Comparison of ENCODE assay signal across 9 mouse cellular contexts in genomic region chr15:67364099-67364756, GRCm38 (mm10).
A peak's percentile ranks its signal among the peaks of the same experiment; 100 is the strongest.
DNase-seq lines count a peak whose midpoint lies in the region; ATAC-seq and TF ChIP-seq lines count a peak whose summit lies in the region.
"Had no signal": no experiment of that assay in that cellular context is flagged by ENCODE, and none has a peak within 500 bp of the region (broad histone marks: within the 10 kb centered on the region; RNA-seq: fewer than 3 reads in every experiment).

No protein-coding gene starts in this region.

- TF ChIP-seq CTCF in layer of hippocampus, adult 2 months (conservative IDR thresholded peaks at IDR 0.05): no peak

- H3K27ac ChIP-seq in embryonic facial prominence, embryonic 12.5 days: no peak overlapping the region
- no peak overlapping the region for H3K27ac ChIP-seq in midbrain, embryonic 11.5 days (ENCODE audit: low read depth, low read length)
- no peak overlapping the region for H3K27ac ChIP-seq in layer of hippocampus, adult 2 months
- H3K27ac ChIP-seq: embryonic facial prominence, embryonic 13.5 days had no signal

- intact Hi-C loops in left cerebral cortex, postnatal 4 days (cut with DNase I): no loop called here

- no peaks in the 10 kb centered on the region for H3K9me3 ChIP-seq in embryonic facial prominence, embryonic 12.5 days
- no peaks in the 10 kb centered on the region for H3K9me3 ChIP-seq in midbrain, embryonic 11.5 days (ENCODE audit: control insufficient read depth, low read length)
- H3K9me3 ChIP-seq: embryonic facial prominence, embryonic 13.5 days had no signal

- H3K4me3 ChIP-seq in embryonic facial prominence, embryonic 12.5 days: no peak overlapping the region
- no peak overlapping the region for H3K4me3 ChIP-seq in midbrain, embryonic 11.5 days (ENCODE audit: low read depth, low read length)
- no peak overlapping the region for H3K4me3 ChIP-seq in layer of hippocampus, adult 2 months
- H3K4me3 ChIP-seq: embryonic facial prominence, embryonic 13.5 days had no signal

- no peaks in the 10 kb centered on the region for H3K27me3 ChIP-seq in embryonic facial prominence, embryonic 12.5 days
- H3K27me3 ChIP-seq in midbrain, embryonic 11.5 days (ENCODE audit: control insufficient read depth, insufficient read depth, low read length): no peaks in the 10 kb centered on the region
- H3K27me3 ChIP-seq: embryonic facial prominence, embryonic 13.5 days had no signal

- peaks cover 10% of the 10 kb centered on the region for H3K4me1 ChIP-seq in embryonic facial prominence, embryonic 12.5 days
- no peaks in the 10 kb centered on the region for H3K4me1 ChIP-seq in midbrain, embryonic 11.5 days (ENCODE audit: control insufficient read depth, insufficient read depth, low read length)

- peak; percentile 54 for DNase-seq in left cerebral cortex, postnatal 4 days
- DNase-seq in left cerebral cortex, adult 9 months (ENCODE audit: low spot score in 2 of 2): no peak
- peak; percentile 28 for DNase-seq in adrenal gland, postnatal 25 days
- peak; percentile 85 for DNase-seq in midbrain, embryonic 11.5 days (ENCODE audit: low spot score, missing footprints)
- no peak for DNase-seq in layer of hippocampus, adult 2 months (ENCODE audit: low spot score in 2 of 2)
- DNase-seq in heart, adult 11 months: no peak
- DNase-seq in right cerebral cortex, adult 2 months (ENCODE audit: low spot score in 2 of 2): no peak

- 32% methylated on average over 4 of the region's 4 CpGs for WGBS in embryonic facial prominence, embryonic 12.5 days
- WGBS in midbrain, embryonic 11.5 days: 80% methylated on average over 4 of the region's 4 CpGs

- peak; percentile 77 for ATAC-seq in embryonic facial prominence, embryonic 12.5 days (ENCODE audit: insufficient number of reproducible peaks, insufficient read depth, low FRiP score, low TSS enrichment)
- 0 out of 2 replicates have a peak, but pooled peaks have one; percentile 50 for ATAC-seq in midbrain, embryonic 11.5 days (ENCODE audit: low FRiP score)

- H3K36me3 ChIP-seq in embryonic facial prominence, embryonic 12.5 days: no peaks in the 10 kb centered on the region
- no peaks in the 10 kb centered on the region for H3K36me3 ChIP-seq in midbrain, embryonic 11.5 days (ENCODE audit: control insufficient read depth, insufficient read depth, low read length)
- H3K36me3 ChIP-seq: embryonic facial prominence, embryonic 13.5 days had no signal

- no peak overlapping the region for H3K4me2 ChIP-seq in embryonic facial prominence, embryonic 12.5 days (replicated peaks)
- H3K4me2 ChIP-seq in midbrain, embryonic 11.5 days: no peak overlapping the region
- H3K4me2 ChIP-seq: embryonic facial prominence, embryonic 13.5 days had no signal

- H3K9ac ChIP-seq in embryonic facial prominence, embryonic 12.5 days: no peak overlapping the region
- no peak overlapping the region for H3K9ac ChIP-seq in midbrain, embryonic 11.5 days (ENCODE audit: low read length)
- H3K9ac ChIP-seq: embryonic facial prominence, embryonic 13.5 days had no signal

Comparison
In these comparisons a context has a peak if more than half of its experiments do, and no peak if none do; other contexts are left out.
1. DNase-seq: peak in left cerebral cortex, postnatal 4 days (single experiment), adrenal gland, postnatal 25 days (single experiment) and midbrain, embryonic 11.5 days (single experiment); none in left cerebral cortex, adult 9 months (0 of 2), layer of hippocampus, adult 2 months (0 of 2), heart, adult 11 months (single experiment) and right cerebral cortex, adult 2 months (0 of 2).